Mouse (Mus musculus) kidney, postnatal 0 days (tissue): ENCODE data around the gene Gabpb1. TPM values are rescaled to one million over a fixed set of nuclear protein-coding genes. Genes with fewer than 3 reads are reported as not detected.

ENCODE experiments used
- ATAC-seq: fragments of 200-750 bp; cut with Nextera tagmentation; replicated peaks from 2 replicates; pipeline ENCODE4 v1.8.0; 2017; ENCODE audit warnings: low read depth, moderate number of reproducible peaks, moderate TSS enrichment, moderate library complexity; ENCODE audit not compliant: low FRiP score
- DNase-seq: peaks from one replicate; pipeline ENCODE4 v3.0.0-alpha.2; 2016; ENCODE audit warnings: low spot score
- H3K27ac ChIP-seq: fragments of 300-500 bp; sonication (generic); 2 replicates; pipeline ENCODE4 v1.5.1; 2014; ENCODE audit warnings: mild to moderate bottlenecking
- H3K27me3 ChIP-seq: fragments of 300-500 bp; sonication (generic); 2 replicates; pipeline ENCODE4 v1.6.1; 2014; ENCODE audit warnings: low read length, mixed read lengths; ENCODE audit not compliant: insufficient read depth
- H3K36me3 ChIP-seq: fragments of 300-500 bp; sonication (generic); 2 replicates; pipeline ENCODE4 v1.6.1; 2014; ENCODE audit warnings: low read length, mixed read lengths; ENCODE audit not compliant: insufficient read depth
- H3K4me1 ChIP-seq: fragments of 300-500 bp; sonication (generic); replicated peaks from 2 replicates; pipeline ENCODE4 v1.6.1; 2014; ENCODE audit warnings: antibody characterized with exemption, low read length, mixed read lengths; ENCODE audit not compliant: insufficient read depth
- H3K4me2 ChIP-seq: fragments of 300-500 bp; sonication (generic); 2 replicates; pipeline ENCODE4 v1.6.1; 2014; ENCODE audit warnings: mild to moderate bottlenecking, low read length, moderate library complexity, mixed read lengths
- H3K4me3 ChIP-seq: fragments of 300-500 bp; sonication (generic); replicated peaks from 2 replicates; pipeline ENCODE4 v1.5.1; 2014; ENCODE audit warnings: low read depth, low read length
- H3K9ac ChIP-seq: fragments of 300-500 bp; sonication (generic); 2 replicates; pipeline ENCODE4 v1.6.1; 2014; ENCODE audit warnings: low read depth, low read length
- H3K9me3 ChIP-seq: fragments of 300-500 bp; sonication (generic); replicated peaks from 2 replicates; pipeline ENCODE4 v1.6.1; 2016; ENCODE audit warnings: low read length, inconsistent platforms, mixed read lengths
- CTCF ChIP-seq: IDR thresholded peaks from 2 replicates; pipeline ENCODE4 v1.5.1; 2016; ENCODE audit warnings: antibody characterized with exemption, low read depth, mild to moderate bottlenecking, moderate library complexity
- WGBS: fragments of 180-500 bp; shearing (Covaris S2); extraction: QIAGEN DNeasy Blood & Tissue Kit; methylation state at CpG from one replicate; pipeline ENCODE4 v1.1.7; 2014; 5-methylcytosine and 5-hydroxymethylcytosine counted together
- polyA plus RNA-seq: library from polyadenylated mRNA; unstranded; fragments of >200 nt; fragmentation: Nextera tagmentation; extraction: Ambion mirVana; gene quantifications from 2 replicates; pipeline ENCODE4 v1.2.1, GENCODE M21; 2015

Gene Gabpb1
- polyA plus RNA-seq, 1 experiment from 2014 or later = 36.7 TPM

GRCm38 (mm10) chr2:126598359-126598758 is 77.8 kb downstream of the Gabpb1 start:
- H3K9ac ChIP-seq = no peak overlapping the region
- H3K4me2 ChIP-seq = no peak overlapping the region
- ATAC-seq (no peak), DNase-seq (no peak)
- no peaks in the 10 kb centered on the region for H3K27me3 ChIP-seq
- H3K27ac ChIP-seq = no peak overlapping the region
- TF ChIP-seq CTCF = peak; percentile 25; the same call in 1 of the 2 replicates
- H3K9me3 ChIP-seq = no peaks in the 10 kb centered on the region
- no peaks in the 10 kb centered on the region for H3K36me3 ChIP-seq
- WGBS = 53% methylated on average over 2 of the region's 2 CpGs
- no peak overlapping the region for H3K4me3 ChIP-seq
- H3K4me1 ChIP-seq = peaks cover 4% of the 10 kb centered on the region; the same call in 1 of the 2 replicates

- 71% methylated on average over 20 of the region's 20 CpGs for WGBS
- 0 out of 2 replicates have a peak overlapping the region, but pooled peaks have one; percentile 2 for H3K4me2 ChIP-seq
- ATAC-seq (no peak), DNase-seq (no peak)
- H3K27ac ChIP-seq = no peak overlapping the region
- no peak overlapping the region for H3K9ac ChIP-seq
- H3K27me3 ChIP-seq = no peaks in the 10 kb centered on the region
- no peak for TF ChIP-seq CTCF
- peaks cover 4% of the 10 kb centered on the region; the same call in 1 of the 2 replicates for H3K4me1 ChIP-seq
- no peaks in the 10 kb centered on the region for H3K9me3 ChIP-seq
- H3K36me3 ChIP-seq = no peaks in the 10 kb centered on the region
- H3K4me3 ChIP-seq = no peak overlapping the region
Measured at GRCm38 (mm10) chr2:126597279-126598241, 78.6 kb downstream of the Gabpb1 start.

- no peak overlapping the region for H3K27ac ChIP-seq
- no peak overlapping the region for H3K4me3 ChIP-seq
- no peak overlapping the region for H3K9ac ChIP-seq
- no peaks in the 10 kb centered on the region for H3K9me3 ChIP-seq
- H3K36me3 ChIP-seq = no peaks in the 10 kb centered on the region
- DNase-seq = no peak
- peaks cover 4% of the 10 kb centered on the region; the same call in 1 of the 2 replicates for H3K4me1 ChIP-seq
- ATAC-seq = no peak
- no peak overlapping the region for H3K4me2 ChIP-seq
- TF ChIP-seq CTCF = peak; percentile 30
- WGBS = 89% methylated on average over 7 of the region's 7 CpGs
- H3K27me3 ChIP-seq = no peaks in the 10 kb centered on the region
Measured at GRCm38 (mm10) chr2:126596347-126597072, 79.6 kb downstream of the Gabpb1 start.

- Histone ChIP-seq H3K4me3 (peak overlapping the region; percentile 31), H3K27me3 (no peaks in the 10 kb centered on the region), H3K4me2 (peak overlapping the region; percentile 68), H3K9me3 (no peaks in the 10 kb centered on the region), H3K9ac (peak overlapping the region; percentile 49; the same call in 1 of the 2 replicates), H3K4me1 (peaks cover 4% of the 10 kb centered on the region; the same call in 1 of the 2 replicates), H3K27ac (no peak overlapping the region), H3K36me3 (no peaks in the 10 kb centered on the region)
- TF ChIP-seq CTCF = peak; percentile 93
- WGBS = 21% methylated on average over 26 of the region's 26 CpGs
- DNase-seq = peak; percentile 83
- no peak for ATAC-seq
Measured at GRCm38 (mm10) chr2:126593831-126594610, 82.1 kb downstream of the Gabpb1 start.

GRCm38 (mm10) chr2:126591304-126591703 is 84.8 kb downstream of the Gabpb1 start:
- no peak for ATAC-seq
- DNase-seq = no peak
- WGBS = 89% methylated on average over 4 of the region's 4 CpGs
- Histone ChIP-seq H3K4me1 (no peaks in the 10 kb centered on the region; the same call in 1 of the 2 replicates), H3K27me3 (no peaks in the 10 kb centered on the region), H3K9ac (no peak overlapping the region), H3K27ac (no peak overlapping the region), H3K4me2 (no peak overlapping the region), H3K4me3 (no peak overlapping the region), H3K36me3 (no peaks in the 10 kb centered on the region), H3K9me3 (no peaks in the 10 kb centered on the region)
- TF ChIP-seq CTCF = no peak

GRCm38 (mm10) chr2:126587468-126587867 is 88.7 kb downstream of the Gabpb1 start:
- no peak overlapping the region for H3K4me2 ChIP-seq
- ATAC-seq = no peak
- no peaks in the 10 kb centered on the region for H3K36me3 ChIP-seq
- H3K9me3 ChIP-seq = no peaks in the 10 kb centered on the region
- no peak overlapping the region for H3K27ac ChIP-seq
- H3K27me3 ChIP-seq = no peaks in the 10 kb centered on the region
- H3K4me1 ChIP-seq = no peaks in the 10 kb centered on the region
- no peak for TF ChIP-seq CTCF
- H3K4me3 ChIP-seq = no peak overlapping the region
- no peak overlapping the region for H3K9ac ChIP-seq
- no peak for DNase-seq
- 70% methylated on average over 3 of the region's 3 CpGs for WGBS
